Mouse (Mus musculus) adrenal gland (tissue): Measurements from ENCODE around the gene Mdfi.

ENCODE experiments used
- intact Hi-C: fragments of 180-260 bp; cut with DNase I; formaldehyde crosslinking; loops from one replicate; pipeline ENCODE4 v1.15.1; 2025

Mdfi gene

GRCm38 (mm10) chr17:47805047-47805835 lies 29.2 kb downstream of the Mdfi start:
- intact Hi-C loops: no loop called here

GRCm38 (mm10) chr17:47803662-47804061 lies 30.8 kb downstream of the Mdfi start:
- intact Hi-C loops: no loop called here

- intact Hi-C loops: no loop called here
These were observed 31.7 kb downstream of the Mdfi start for GRCm38 (mm10) chr17:47802806-47803205.

GRCm38 (mm10) chr17:47797383-47797782 lies 37.1 kb downstream of the Mdfi start:
- intact Hi-C loops: loop anchor here (10.0 kb wide), 1 partner anchor 247 kb away; no protein-coding TSS in a partner anchor

- intact Hi-C loops: loop anchor here (10.0 kb wide), 1 partner anchor 248 kb away; no protein-coding TSS in a partner anchor
These were observed 37.5 kb downstream of the Mdfi start for GRCm38 (mm10) chr17:47796968-47797367.

GRCm38 (mm10) chr17:47796156-47796816 lies 38.2 kb downstream of the Mdfi start:
- intact Hi-C loops: loop anchor here (10.0 kb wide), 1 partner anchor 249 kb away; no protein-coding TSS in a partner anchor

- intact Hi-C loops: loop anchor here (10.0 kb wide), 1 partner anchor 249 kb away; no protein-coding TSS in a partner anchor
These were observed 39.0 kb downstream of the Mdfi start for GRCm38 (mm10) chr17:47795446-47795845.

- intact Hi-C loops: loop anchor here (1.0 to 10.0 kb wide), 3 partner anchors 71 to 307 kb away; no protein-coding TSS in a partner anchor
These were observed 41.1 kb downstream of the Mdfi start for GRCm38 (mm10) chr17:47793377-47793776.

- intact Hi-C loops: loop anchor here (2.0 to 10.0 kb wide), 2 partner anchors 253 to 309 kb away; no protein-coding TSS in a partner anchor
These were observed 42.2 kb downstream of the Mdfi start for GRCm38 (mm10) chr17:47792098-47792863.

GRCm38 (mm10) chr17:47788996-47789395 lies 45.5 kb downstream of the Mdfi start:
- intact Hi-C loops: no loop called here

GRCm38 (mm10) chr17:47788306-47788705 lies 46.2 kb downstream of the Mdfi start:
- intact Hi-C loops: no loop called here

GRCm38 (mm10) chr17:47787632-47788031 lies 46.9 kb downstream of the Mdfi start:
- intact Hi-C loops: no loop called here

- intact Hi-C loops: no loop called here
These were observed 50.1 kb downstream of the Mdfi start for GRCm38 (mm10) chr17:47784411-47784810.

GRCm38 (mm10) chr17:47783445-47784223 lies 50.9 kb downstream of the Mdfi start:
- intact Hi-C loops: no loop called here

GRCm38 (mm10) chr17:47782486-47782885 lies 52.0 kb downstream of the Mdfi start:
- intact Hi-C loops: no loop called here

GRCm38 (mm10) chr17:47780470-47780869 lies 54.0 kb downstream of the Mdfi start:
- intact Hi-C loops: no loop called here

GRCm38 (mm10) chr17:47777141-47777540 lies 57.4 kb downstream of the Mdfi start:
- intact Hi-C loops: no loop called here

GRCm38 (mm10) chr17:47773604-47774003 lies 60.9 kb downstream of the Mdfi start:
- intact Hi-C loops: no loop called here

- intact Hi-C loops: no loop called here
These were observed 64.8 kb downstream of the Mdfi start for GRCm38 (mm10) chr17:47769389-47770299.
